ENCODE assay signal across 21 mouse cellular contexts in genomic region chr13:99245916-99246460, GRCm38 (mm10).
DNase-seq lines count a peak whose midpoint lies in the region; ATAC-seq lines count a peak whose summit lies in the region.
"Had no signal": no experiment of that assay in that cellular context is flagged by ENCODE, and none has a peak within 500 bp of the region (broad histone marks: within the 10 kb centered on the region; RNA-seq: fewer than 3 reads in every experiment).

No protein-coding gene starts in this region.

- WGBS in intestine, embryonic 14.5 days: 78% methylated on average over 21 of the region's 21 CpGs
- WGBS in intestine, embryonic 16.5 days: 80% methylated on average over 21 of the region's 21 CpGs

- H3K4me2 ChIP-seq in intestine, embryonic 14.5 days (ENCODE audit: low read length): no peak overlapping the region
- no peak overlapping the region for H3K4me2 ChIP-seq in intestine, embryonic 16.5 days (ENCODE audit: low read depth, low read length)
- H3K4me2 ChIP-seq: forebrain, embryonic 15.5 days; heart, embryonic 13.5 days; hindbrain, embryonic 12.5 days; intestine, embryonic 15.5 days had no signal

- no peaks in the 10 kb centered on the region for H3K9me3 ChIP-seq in intestine, embryonic 14.5 days (ENCODE audit: control insufficient read depth, low read length)
- no peaks in the 10 kb centered on the region for H3K9me3 ChIP-seq in intestine, embryonic 16.5 days (ENCODE audit: control insufficient read depth, low read length)
- H3K9me3 ChIP-seq: embryonic facial prominence, embryonic 10.5 days; forebrain, embryonic 15.5 days; heart, embryonic 13.5 days; hindbrain, embryonic 12.5 days; intestine, embryonic 15.5 days had no signal

- no peaks in the 10 kb centered on the region for H3K27me3 ChIP-seq in intestine, embryonic 14.5 days (replicated peaks; ENCODE audit: control insufficient read depth, insufficient read depth, low read length)
- H3K27me3 ChIP-seq in intestine, embryonic 16.5 days (replicated peaks; ENCODE audit: control insufficient read depth, insufficient read depth, low read length): no peaks in the 10 kb centered on the region
- H3K27me3 ChIP-seq: forebrain, embryonic 15.5 days; heart, embryonic 13.5 days; hindbrain, embryonic 12.5 days; intestine, embryonic 15.5 days had no signal

- ATAC-seq in intestine, embryonic 14.5 days (replicated peaks; ENCODE audit: low FRiP score, low TSS enrichment, low read depth): no peak
- no peak for ATAC-seq in intestine, embryonic 16.5 days
- ATAC-seq: forebrain, embryonic 15.5 days; hindbrain, embryonic 16.5 days; intestine, embryonic 15.5 days had no signal

- no peaks in the 10 kb centered on the region for H3K4me1 ChIP-seq in intestine, embryonic 14.5 days (replicated peaks; ENCODE audit: control insufficient read depth, insufficient read depth, low read length)
- H3K4me1 ChIP-seq in intestine, embryonic 16.5 days (ENCODE audit: control insufficient read depth, insufficient read depth, low read length): no peaks in the 10 kb centered on the region
- H3K4me1 ChIP-seq: forebrain, embryonic 15.5 days; heart, embryonic 13.5 days; hindbrain, embryonic 12.5 days; intestine, embryonic 15.5 days had no signal

- no peak overlapping the region for H3K9ac ChIP-seq in intestine, embryonic 14.5 days (ENCODE audit: low read length)
- H3K9ac ChIP-seq in intestine, embryonic 16.5 days (ENCODE audit: low read depth, low read length): no peak overlapping the region
- H3K9ac ChIP-seq: forebrain, embryonic 15.5 days; heart, embryonic 13.5 days; hindbrain, embryonic 12.5 days; intestine, embryonic 15.5 days had no signal

- peak; percentile 2 for DNase-seq in gastrocnemius, postnatal 10 days
- no peak for DNase-seq in gastrocnemius, postnatal 25 days
- DNase-seq in intestine, embryonic 14.5 days (ENCODE audit: low spot score): peak; percentile 27
- DNase-seq in urinary bladder, postnatal 4 days (ENCODE audit: low spot score in 2 of 2): peak; percentile 23 to 52
- no peak for DNase-seq in urinary bladder, adult 18-20 months (ENCODE audit: low spot score in 2 of 2)
- peak; percentile 62 for DNase-seq in testis, postnatal 14 days (ENCODE audit: low spot score)
- DNase-seq in lung, postnatal 4 days: no peak
- DNase-seq: adrenal gland, adult 8-10 months; adrenal gland, postnatal 36 days; cerebellum, adult 2 months; cerebellum, postnatal 10 days; gastrocnemius, postnatal 36 days; heart, postnatal 36 days had no signal

- H3K27ac ChIP-seq in intestine, embryonic 14.5 days (ENCODE audit: low read depth): no peak overlapping the region
- no peak overlapping the region for H3K27ac ChIP-seq in intestine, embryonic 16.5 days (ENCODE audit: low read length)
- H3K27ac ChIP-seq: embryonic facial prominence, embryonic 10.5 days; forebrain, embryonic 15.5 days; heart, embryonic 13.5 days; hindbrain, embryonic 12.5 days; intestine, embryonic 15.5 days had no signal

- H3K36me3 ChIP-seq in intestine, embryonic 14.5 days (ENCODE audit: control insufficient read depth, insufficient read depth, low read length): no peaks in the 10 kb centered on the region
- no peaks in the 10 kb centered on the region for H3K36me3 ChIP-seq in intestine, embryonic 16.5 days (ENCODE audit: control insufficient read depth, insufficient read depth, low read length)
- H3K36me3 ChIP-seq: embryonic facial prominence, embryonic 10.5 days; forebrain, embryonic 15.5 days; heart, embryonic 13.5 days; hindbrain, embryonic 12.5 days; intestine, embryonic 15.5 days had no signal

- H3K4me3 ChIP-seq in intestine, embryonic 14.5 days (ENCODE audit: low read depth, low read length): no peak overlapping the region
- no peak overlapping the region for H3K4me3 ChIP-seq in intestine, embryonic 16.5 days (ENCODE audit: low read length)
- H3K4me3 ChIP-seq: embryonic facial prominence, embryonic 10.5 days; forebrain, embryonic 15.5 days; heart, adult 2 months; heart, embryonic 13.5 days; hindbrain, embryonic 12.5 days; intestine, embryonic 15.5 days had no signal

Comparison
In these comparisons a context has a peak if more than half of its experiments do, and no peak if none do; other contexts are left out.
1. DNase-seq: peak in gastrocnemius, postnatal 10 days (single experiment), intestine, embryonic 14.5 days (single experiment), urinary bladder, postnatal 4 days (2 of 2) and testis, postnatal 14 days (single experiment); none in gastrocnemius, postnatal 25 days (single experiment), urinary bladder, adult 18-20 months (0 of 2) and lung, postnatal 4 days (0 of 2).